Mouse (Mus musculus): ENCODE measurements around the gene Kctd19. TPM values are rescaled to one million over a fixed set of nuclear protein-coding genes. Genes with fewer than 3 reads are reported as not detected.

Kctd19 gene
- total RNA-seq, 4 experiments from 2014 or later, result 0.08 to 0.49 TPM; not detected in 2

DNA sequence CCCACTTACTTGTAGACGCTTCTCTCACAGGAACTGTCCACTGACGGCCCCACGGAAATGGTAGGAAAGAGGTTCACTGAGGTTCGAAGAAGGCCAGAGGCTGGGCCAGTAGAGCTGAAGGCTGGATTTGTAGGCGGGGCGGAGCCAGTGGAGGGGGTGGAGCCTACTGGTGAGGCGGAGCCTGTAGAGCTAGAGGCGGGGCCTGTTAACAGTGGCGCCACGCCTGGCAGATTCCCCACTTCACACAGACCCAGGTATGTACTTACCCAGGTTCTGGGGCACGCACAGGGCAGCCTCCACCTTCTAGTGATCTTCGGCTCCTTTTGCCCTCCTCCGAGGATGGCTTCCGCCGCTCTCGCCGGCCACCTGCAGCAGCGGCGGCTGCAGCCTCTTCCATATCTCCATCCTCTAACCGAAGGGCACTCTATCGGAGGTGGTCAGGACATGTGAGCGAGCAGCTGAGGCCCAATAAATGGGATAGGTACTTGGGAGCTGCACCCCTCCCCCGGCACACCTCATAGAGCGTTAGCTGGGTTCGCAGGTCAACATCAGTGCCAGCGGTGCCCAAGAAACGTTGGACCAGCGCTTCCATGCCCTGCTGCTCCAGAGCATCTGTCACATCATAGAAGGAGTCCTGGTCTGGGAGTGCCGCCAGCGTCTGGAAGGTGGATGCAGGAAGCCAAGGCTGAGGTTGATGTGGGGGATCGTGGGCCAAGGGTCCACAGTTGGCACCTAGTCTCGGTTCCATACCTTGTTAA is 76.8 kb downstream of the Kctd19 start:
- DNase-seq (ENCODE audit: low spot score in 2 of 2), result no peak

Other genes with a start within 250 kb of the Kctd19 start
- 10 to 100 TPM; 87.8 to 96.8 (median 94.6) TPM for gene Cbfb, start 242.8 kb downstream of the Kctd19 start, total RNA-seq (2022)
- gene D230025D16Rik, start 188.4 kb downstream of the Kctd19 start, total RNA-seq (2022), result 10 to 100 TPM; 24.7 to 38.2 (median 32.9) TPM
- 1 to 10 TPM; 1.1 to 1.7 (median 1.4) TPM for gene B3gnt9, start 158.3 kb downstream of the Kctd19 start, total RNA-seq (2022)
- 1 to 10 TPM; 2.3 to 4.2 (median 3.1) TPM for gene Tradd, start 148.9 kb downstream of the Kctd19 start, total RNA-seq (2022)
- gene Fbxl8, start 148.9 kb downstream of the Kctd19 start, total RNA-seq (2022), result 1 to 10 TPM in 2 of 4 experiments, under 1 TPM in 2; 0.36 to 1.3 (median 0.94) TPM
- gene Hsf4, start 143.7 kb downstream of the Kctd19 start, total RNA-seq (2022), result 10 to 100 TPM in 2 of 4 experiments, 1 to 10 TPM in 2; 8.8 to 12.6 (median 10.9) TPM
- gene Nol3, start 137.4 kb downstream of the Kctd19 start, total RNA-seq (2022), result 10 to 100 TPM; 30.0 to 40.5 (median 34.4) TPM
- gene 4931428F04Rik, start 123.6 kb downstream of the Kctd19 start, total RNA-seq (2022), result under 1 TPM; 0.27 to 0.65 (median 0.42) TPM
- 1 to 10 TPM in 2 of 4 experiments, under 1 TPM in 2; 0.94 to 2.5 (median 1.4) TPM for gene Exoc3l, start 117.4 kb downstream of the Kctd19 start, total RNA-seq (2022)
- gene E2f4, start 115.8 kb downstream of the Kctd19 start, total RNA-seq (2022), result 10 to 100 TPM; 28.1 to 37.8 (median 33.7) TPM
- gene Elmo3, start 107.9 kb downstream of the Kctd19 start, total RNA-seq (2022), result 1 to 10 TPM in 3 of 4 experiments, under 1 TPM in 1; 0.99 to 2.7 (median 1.4) TPM
- 1 to 10 TPM in 3 of 4 experiments, under 1 TPM in 1; 0.82 to 1.3 (median 1.0) TPM for gene Lrrc29, start 87.2 kb downstream of the Kctd19 start, total RNA-seq (2022)
- 10 to 100 TPM; 20.9 to 24.2 (median 22.9) TPM for gene Tmem208, start 87.1 kb downstream of the Kctd19 start, total RNA-seq (2022)
- gene Fhod1, start 65.5 kb downstream of the Kctd19 start, total RNA-seq (2022), result 10 to 100 TPM; 21.1 to 28.8 (median 23.9) TPM
- under 1 TPM; 0.38 to 0.65 (median 0.52) TPM for gene Slc9a5, start 64.7 kb downstream of the Kctd19 start, total RNA-seq (2022)
- under 1 TPM in 1 of 4 experiments, not detected in 3; 0.12 TPM for gene Plekhg4, start 40.2 kb downstream of the Kctd19 start, total RNA-seq (2022)
- gene Lrrc36, start 69 bp upstream of the Kctd19 start, total RNA-seq (2022), result under 1 TPM in 2 of 4 experiments, not detected in 2; 0.70 TPM
- gene Tppp3, start 58.0 kb upstream of the Kctd19 start, total RNA-seq (2022), result 10 to 100 TPM; 22.7 to 38.8 (median 34.2) TPM
- 10 to 100 TPM; 10.3 to 11.7 (median 11.4) TPM for gene Zdhhc1, start 83.4 kb upstream of the Kctd19 start, total RNA-seq (2022)
- gene Hsd11b2, start 105.3 kb upstream of the Kctd19 start, total RNA-seq (2022), result under 1 TPM in 2 of 4 experiments, not detected in 2; 0.12 to 0.62 TPM
- 10 to 100 TPM; 42.2 to 45.3 (median 44.1) TPM for gene Atp6v0d1, start 152.5 kb upstream of the Kctd19 start, total RNA-seq (2022)
- 10 to 100 TPM; 15.8 to 17.2 (median 16.6) TPM for gene Ripor1, start 191.8 kb upstream of the Kctd19 start, total RNA-seq (2022)
- gene Ctcf, start 223.1 kb upstream of the Kctd19 start, total RNA-seq (2022), result 10 to 100 TPM; 32.9 to 39.2 (median 34.2) TPM
- not detected for gene Agrp, start 223.9 kb upstream of the Kctd19 start, total RNA-seq (2022)